Mouse (Mus musculus) midbrain, postnatal 0 days (tissue): ENCODE measurements around the gene Rnf166. TPM values are rescaled to one million over a fixed set of nuclear protein-coding genes. Genes with fewer than 3 reads are reported as not detected.

Experiments
- ATAC-seq: fragments of 200-750 bp; cut with Nextera tagmentation; 2 replicates; pipeline ENCODE4 v1.8.0; 2017; ENCODE audit warnings: moderate number of reproducible peaks, mild to moderate bottlenecking, moderate TSS enrichment, moderate library complexity; ENCODE audit not compliant: low FRiP score
- DNase-seq: peaks from one replicate; pipeline ENCODE4 v3.0.0-alpha.2; 2015; ENCODE audit warnings: low spot score
- H3K27ac ChIP-seq: fragments of 300-500 bp; sonication (generic); 2 replicates; pipeline ENCODE4 v1.5.1; 2014; ENCODE audit warnings: low read depth, mild to moderate bottlenecking, low read length, mixed read lengths
- H3K27me3 ChIP-seq: fragments of 300-500 bp; sonication (generic); 2 replicates; pipeline ENCODE4 v1.6.1; 2014; ENCODE audit warnings: low read length, control low read depth, mixed read lengths; ENCODE audit not compliant: insufficient read depth
- H3K36me3 ChIP-seq: fragments of 300-500 bp; sonication (generic); 2 replicates; pipeline ENCODE4 v1.6.1; 2014; ENCODE audit warnings: low read length, control low read depth, mixed read lengths; ENCODE audit not compliant: insufficient read depth
- H3K4me1 ChIP-seq: fragments of 300-500 bp; sonication (generic); 2 replicates; pipeline ENCODE4 v1.6.1; 2014; ENCODE audit warnings: mild to moderate bottlenecking, control low read depth, antibody characterized with exemption, low read length, mixed read lengths; ENCODE audit not compliant: insufficient read depth
- H3K4me2 ChIP-seq: fragments of 300-500 bp; sonication (generic); 2 replicates; pipeline ENCODE4 v1.6.1; 2014; ENCODE audit warnings: low read depth, mild to moderate bottlenecking, low read length, mixed read lengths; ENCODE audit not compliant: poor library complexity, severe bottlenecking
- H3K4me3 ChIP-seq: fragments of 300-500 bp; sonication (generic); 2 replicates; pipeline ENCODE4 v1.5.1; 2014; ENCODE audit warnings: low read depth, mild to moderate bottlenecking, low read length, moderate library complexity
- H3K9ac ChIP-seq: fragments of 300-500 bp; sonication (generic); replicated peaks from 2 replicates; pipeline ENCODE4 v1.6.1; 2014; ENCODE audit warnings: mild to moderate bottlenecking, low read length, moderate library complexity, mixed read lengths; ENCODE audit not compliant: poor library complexity, severe bottlenecking
- H3K9me3 ChIP-seq: fragments of 300-500 bp; sonication (generic); 2 replicates; pipeline ENCODE4 v1.6.1; 2016; ENCODE audit warnings: low read length, control low read depth
- CTCF ChIP-seq: IDR thresholded peaks from 2 replicates; pipeline ENCODE4 v1.5.1; 2016; ENCODE audit warnings: antibody characterized with exemption, mild to moderate bottlenecking
- WGBS: fragments of 180-500 bp; shearing (Covaris S2); extraction: QIAGEN DNeasy Blood & Tissue Kit; methylation state at CpG from one replicate; pipeline ENCODE4 v1.1.7; 2014; 5-methylcytosine and 5-hydroxymethylcytosine counted together
- polyA plus RNA-seq: library from polyadenylated mRNA; unstranded; fragments of >200 nt; fragmentation: Nextera tagmentation; extraction: Ambion mirVana; gene quantifications from 2 replicates; pipeline ENCODE4 v1.2.1, GENCODE M21; 2015
- total RNA-seq: library from RNA; depleted of rRNA; stranded (reverse); fragments of >200 nt; gene quantifications from 2 replicates; pipeline ENCODE4 v1.2.3, GENCODE M21; 2014

Gene Rnf166
- total and polyA plus RNA-seq, 2 experiments from 2014 or later = 25.1 to 26.4 TPM

DNA sequence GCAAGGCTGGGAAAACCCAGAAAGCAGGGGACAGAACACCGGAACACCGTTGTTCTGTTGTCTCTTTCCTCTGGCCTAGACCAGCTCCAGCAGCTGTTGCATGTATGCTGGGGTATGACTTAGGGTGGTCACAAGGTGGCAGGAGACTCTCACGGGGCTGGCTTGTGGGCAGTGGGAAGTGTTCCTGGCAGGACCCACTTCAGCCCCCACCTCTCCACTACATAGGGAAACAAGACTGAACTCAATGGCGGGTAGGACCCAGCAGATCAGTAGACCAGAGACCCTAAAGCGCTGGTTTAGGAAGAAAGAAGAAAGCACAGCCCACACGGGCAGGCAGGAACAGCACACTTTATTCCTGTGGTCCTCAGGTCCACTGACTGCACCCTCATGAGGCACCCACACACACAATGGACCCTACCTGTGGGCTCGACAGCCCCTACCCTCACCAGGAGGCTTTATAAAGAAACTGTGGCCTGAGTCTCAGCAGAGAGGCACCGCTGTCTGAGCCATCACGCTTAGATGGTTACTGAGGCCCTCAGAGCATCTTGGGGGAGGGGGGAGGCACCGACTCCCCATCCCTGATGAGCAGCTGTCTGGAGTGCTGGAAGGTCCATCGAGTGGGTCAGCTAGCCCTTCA lies 42.5 kb downstream of the Rnf166 start:
- no peak for DNase-seq
- H3K27ac ChIP-seq = no peak overlapping the region
- H3K4me1 ChIP-seq = no peaks in the 10 kb centered on the region
- 71% methylated on average over 11 of the region's 11 CpGs for WGBS
- peak; percentile 42 for TF ChIP-seq CTCF
- no peak overlapping the region for H3K4me2 ChIP-seq
- no peak overlapping the region for H3K4me3 ChIP-seq
- H3K36me3 ChIP-seq = peaks cover 39% of the 10 kb centered on the region
- ATAC-seq = peak; percentile 11; the same call in 1 of the 2 replicates
- no peaks in the 10 kb centered on the region for H3K9me3 ChIP-seq
- H3K9ac ChIP-seq = no peak overlapping the region
- H3K27me3 ChIP-seq = no peaks in the 10 kb centered on the region

DNA sequence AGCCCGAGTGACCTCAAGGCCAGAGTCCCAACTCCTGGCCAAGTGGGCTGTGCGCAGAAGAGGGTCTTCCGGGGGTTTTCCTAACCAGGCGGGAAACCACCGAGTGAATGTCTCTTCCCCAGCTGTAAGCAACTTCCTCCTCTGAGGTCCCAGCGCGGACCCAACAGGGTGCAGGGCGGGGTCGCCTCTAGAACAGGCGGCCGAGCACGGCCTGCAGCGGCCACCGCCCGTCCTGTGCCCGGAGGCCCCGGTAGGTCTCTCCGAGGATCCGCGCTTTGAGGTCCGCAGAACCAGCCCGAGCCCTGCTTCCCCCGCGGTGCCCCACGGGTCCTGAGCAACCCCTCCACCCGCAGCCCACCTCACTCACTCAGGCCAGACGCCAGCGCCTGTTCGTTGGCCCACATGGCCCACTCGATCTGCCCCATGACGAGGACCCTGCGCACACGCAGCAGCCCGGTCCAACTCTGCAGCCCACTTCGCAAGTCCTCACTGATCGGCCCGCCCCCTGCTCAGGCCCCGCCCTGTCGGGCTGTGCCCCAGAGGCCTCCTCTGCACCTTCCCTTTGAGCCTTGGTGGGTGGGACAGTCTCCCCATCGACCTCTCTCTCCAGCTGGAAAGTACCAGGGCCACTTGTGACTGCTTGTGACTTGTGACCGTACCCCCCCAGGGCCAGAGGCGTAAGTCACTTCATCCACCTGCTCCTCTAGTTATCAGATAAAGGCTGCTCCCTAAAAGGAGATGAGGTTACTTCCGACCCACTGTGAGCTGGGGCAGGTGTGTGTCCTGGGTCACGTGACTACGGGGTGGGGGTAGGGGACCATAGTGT lies 43.2 kb downstream of the Rnf166 start, which contains the start of gene Cyba:
Cyba (minus strand) TSS at position 488 of the 826 bp plus-strand sequence.
- Histone ChIP-seq H3K27me3 (no peaks in the 10 kb centered on the region), H3K4me2 (peak within 1 kb of the TSS; percentile 40), H3K9ac (0 out of 2 replicates have a peak within 1 kb of the TSS, but pooled peaks have one; percentile 24), H3K36me3 (peaks cover 33% of the 10 kb centered on the region), H3K27ac (no peak within 1 kb of the TSS), H3K4me3 (peak within 1 kb of the TSS; percentile 17; the same call in 1 of the 2 replicates), H3K9me3 (no peaks in the 10 kb centered on the region), H3K4me1 (no peaks in the 10 kb centered on the region)
- no peak for TF ChIP-seq CTCF
- peak; percentile 17 for DNase-seq
- WGBS = 8% methylated on average over 41 of the region's 45 CpGs
- ATAC-seq = peak; percentile 61; the same call in 1 of the 2 replicates

GRCm38 (mm10) chr8:122431694-122432442 lies 44.0 kb downstream of the Rnf166 start:
- peaks cover 26% of the 10 kb centered on the region for H3K36me3 ChIP-seq
- ATAC-seq (no peak), DNase-seq (no peak)
- no peaks in the 10 kb centered on the region for H3K9me3 ChIP-seq
- peak overlapping the region; percentile 17; the same call in 1 of the 2 replicates for H3K4me3 ChIP-seq
- no peak for TF ChIP-seq CTCF
- 45% methylated on average over 18 of the region's 18 CpGs for WGBS
- no peaks in the 10 kb centered on the region for H3K27me3 ChIP-seq
- peak overlapping the region; percentile 40 for H3K4me2 ChIP-seq
- no peaks in the 10 kb centered on the region for H3K4me1 ChIP-seq
- H3K9ac ChIP-seq = 0 out of 2 replicates have a peak overlapping the region, but pooled peaks have one; percentile 24
- no peak overlapping the region for H3K27ac ChIP-seq

DNA sequence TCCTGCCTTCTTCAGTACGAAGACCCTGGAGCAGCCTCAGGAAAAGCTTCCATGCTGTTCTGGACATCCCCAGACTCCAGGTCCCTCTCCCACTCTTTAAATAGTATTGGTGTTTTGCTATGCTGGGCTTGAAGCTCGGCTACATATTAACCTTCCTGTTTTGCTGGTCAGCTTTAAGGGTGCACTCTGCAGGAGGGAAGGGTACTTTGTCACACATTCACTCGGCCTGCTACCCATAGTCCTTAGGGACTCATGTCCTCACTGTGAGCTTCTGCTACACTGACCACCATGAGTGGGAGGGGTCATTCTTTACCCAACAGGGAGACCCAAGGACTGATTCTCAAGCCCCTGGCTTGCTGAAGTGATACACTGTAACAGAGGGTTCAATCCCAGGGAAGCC lies 45.2 kb downstream of the Rnf166 start:
- WGBS = 85% methylated on average over 3 of the region's 3 CpGs
- Histone ChIP-seq H3K27ac (no peak overlapping the region), H3K4me2 (no peak overlapping the region), H3K27me3 (no peaks in the 10 kb centered on the region), H3K4me1 (no peaks in the 10 kb centered on the region), H3K36me3 (peaks cover 17% of the 10 kb centered on the region; the same call in 1 of the 2 replicates), H3K9ac (no peak overlapping the region), H3K9me3 (no peaks in the 10 kb centered on the region), H3K4me3 (no peak overlapping the region)
- DNase-seq = no peak
- no peak for TF ChIP-seq CTCF
- ATAC-seq = no peak

DNA sequence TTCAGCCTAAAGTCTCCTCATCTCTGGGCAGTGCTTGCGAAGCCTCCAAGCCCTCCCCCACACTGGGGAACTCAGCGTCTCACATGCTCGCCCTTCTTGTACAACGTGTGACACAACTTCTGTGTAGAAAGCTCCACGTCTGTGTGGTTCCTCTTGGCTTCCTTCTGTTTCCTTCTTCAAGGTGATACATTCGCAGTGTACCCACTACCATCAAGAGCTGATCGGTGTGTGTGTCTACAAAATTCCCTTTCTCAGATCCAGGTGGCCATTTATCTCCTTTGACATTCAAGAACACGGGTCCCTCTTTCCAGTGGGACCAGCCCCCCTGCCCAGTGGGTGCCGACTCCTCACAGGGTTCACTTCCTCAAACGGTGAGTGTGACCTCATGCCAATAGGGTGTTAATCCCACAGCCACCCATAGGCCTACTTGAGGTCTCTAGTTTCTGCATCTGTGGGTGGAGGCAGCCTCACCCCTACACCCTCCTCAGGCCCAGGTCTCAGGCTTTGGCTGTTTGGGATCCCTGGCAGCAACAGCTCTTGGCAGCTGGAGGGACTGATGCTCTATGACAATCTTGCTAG lies 45.7 kb downstream of the Rnf166 start:
- no peak for DNase-seq
- no peak for TF ChIP-seq CTCF
- WGBS = 80% methylated on average over 10 of the region's 10 CpGs
- Histone ChIP-seq H3K9me3 (no peaks in the 10 kb centered on the region), H3K4me2 (no peak overlapping the region), H3K4me1 (no peaks in the 10 kb centered on the region), H3K36me3 (peaks cover 17% of the 10 kb centered on the region; the same call in 1 of the 2 replicates), H3K27ac (no peak overlapping the region), H3K27me3 (no peaks in the 10 kb centered on the region), H3K4me3 (no peak overlapping the region), H3K9ac (no peak overlapping the region)
- ATAC-seq = no peak
